Mouse (Mus musculus) forebrain, embryonic 14.5 days (tissue): ENCODE results near the gene Grin1. TPM values are rescaled to one million over a fixed set of nuclear protein-coding genes. Genes with fewer than 3 reads are reported as not detected.

Experiments
- ATAC-seq: fragments of 200-750 bp; cut with Nextera tagmentation; 2 replicates; pipeline ENCODE4 v1.8.0; 2017; ENCODE audit warnings: mild to moderate bottlenecking, moderate library complexity
- DNase-seq: peaks from one replicate; pipeline ENCODE4 v3.0.0-alpha.2; 2015; ENCODE audit warnings: low spot score
- H3K27ac ChIP-seq: fragments of 300-500 bp; sonication (generic); 2 replicates; pipeline ENCODE4 v1.5.1; 2014; ENCODE audit warnings: low read depth, mild to moderate bottlenecking, control low read depth, low read length, moderate library complexity
- H3K27me3 ChIP-seq: fragments of 300-500 bp; sonication (generic); replicated peaks from 2 replicates; pipeline ENCODE4 v1.6.1; 2014; ENCODE audit warnings: low read length, control low read depth, mixed read lengths; ENCODE audit not compliant: control insufficient read depth, insufficient read depth
- H3K36me3 ChIP-seq: fragments of 300-500 bp; sonication (generic); 2 replicates; pipeline ENCODE4 v1.6.1; 2014; ENCODE audit warnings: low read length, control low read depth; ENCODE audit not compliant: control insufficient read depth, insufficient read depth
- H3K4me1 ChIP-seq: fragments of 300-500 bp; sonication (generic); 2 replicates; pipeline ENCODE4 v1.6.1; 2014; ENCODE audit warnings: antibody characterized with exemption, low read length, control low read depth; ENCODE audit not compliant: control insufficient read depth, insufficient read depth
- H3K4me2 ChIP-seq: fragments of 300-500 bp; sonication (generic); 2 replicates; pipeline ENCODE4 v1.6.1; 2014; ENCODE audit warnings: mild to moderate bottlenecking, control low read depth, low read length
- H3K4me3 ChIP-seq: fragments of 300-500 bp; sonication (generic); 2 replicates; pipeline ENCODE4 v1.5.1; 2014; ENCODE audit warnings: low read depth, low read length, control low read depth
- H3K9ac ChIP-seq: fragments of 300-500 bp; sonication (generic); 2 replicates; pipeline ENCODE4 v1.6.1; 2014; ENCODE audit warnings: mild to moderate bottlenecking, low read length, control low read depth, moderate library complexity
- H3K9me3 ChIP-seq: fragments of 300-500 bp; sonication (generic); replicated peaks from 2 replicates; pipeline ENCODE4 v1.6.1; 2016; ENCODE audit warnings: low read length, control low read depth, mixed read lengths; ENCODE audit not compliant: control insufficient read depth
- WGBS: fragments of 180-500 bp; shearing (Covaris S2); extraction: QIAGEN DNeasy Blood & Tissue Kit; methylation state at CpG from one replicate; pipeline ENCODE4 v1.1.7; 2014; 5-methylcytosine and 5-hydroxymethylcytosine counted together
- polyA plus RNA-seq: library from polyadenylated mRNA; unstranded; fragments of >200 nt; fragmentation: Nextera tagmentation; extraction: Ambion mirVana; gene quantifications from 2 replicates; pipeline ENCODE4 v1.2.1, GENCODE M21; 2014

The Grin1 gene
- polyA plus RNA-seq, 1 experiment from 2014 or later, result 17.0 TPM

- peaks cover 97% of the 10 kb centered on the region for H3K36me3 ChIP-seq
- ATAC-seq, result peak; percentile 72
Measured at GRCm38 (mm10) chr2:25278928-25279882, 39.8 kb downstream of the Grin1 start.

GRCm38 (mm10) chr2:25273010-25273409 lies 46.0 kb downstream of the Grin1 start:
- Histone ChIP-seq H3K4me1 (peaks cover 19% of the 10 kb centered on the region), H3K36me3 (peaks cover 76% of the 10 kb centered on the region), H3K4me2 (peak overlapping the region; percentile 97), H3K9me3 (no peaks in the 10 kb centered on the region), H3K27me3 (no peaks in the 10 kb centered on the region), H3K9ac (peak overlapping the region; percentile 84), H3K27ac (no peak overlapping the region), H3K4me3 (peak overlapping the region; percentile 88)
- WGBS, result 43% methylated on average over 16 of the region's 16 CpGs
- no peak for DNase-seq
- ATAC-seq, result no peak

More at GRCm38 (mm10) chr2:25278928-25279882, 39.8 kb downstream of the Grin1 start:
- WGBS, result 57% methylated on average over 13 of the region's 13 CpGs
- peak; percentile 89 for DNase-seq
- Histone ChIP-seq H3K4me3 (no peak overlapping the region), H3K27me3 (no peaks in the 10 kb centered on the region), H3K9me3 (no peaks in the 10 kb centered on the region), H3K4me1 (no peaks in the 10 kb centered on the region), H3K27ac (no peak overlapping the region), H3K4me2 (no peak overlapping the region), H3K9ac (no peak overlapping the region)

- H3K27me3 ChIP-seq, result no peaks in the 10 kb centered on the region
- no peaks in the 10 kb centered on the region for H3K9me3 ChIP-seq
- H3K4me1 ChIP-seq, result peaks cover 19% of the 10 kb centered on the region
- WGBS, result 0% methylated on average over 27 of the region's 29 CpGs
- H3K36me3 ChIP-seq, result peaks cover 72% of the 10 kb centered on the region
- ATAC-seq (peak; percentile 70), DNase-seq (no peak)
- H3K27ac ChIP-seq, result no peak overlapping the region
- peak overlapping the region; percentile 88 for H3K4me3 ChIP-seq
- H3K4me2 ChIP-seq, result peak overlapping the region; percentile 97
- peak overlapping the region; percentile 84 for H3K9ac ChIP-seq
Measured at GRCm38 (mm10) chr2:25272515-25272914, 46.5 kb downstream of the Grin1 start.

GRCm38 (mm10) chr2:25271827-25272511 lies 47.0 kb downstream of the Grin1 start, which contains the start of the genes Ssna1 and Anapc2:
Gene Ssna1 (minus strand): TSS chr2:25272438.
Gene Anapc2 (plus strand): TSS chr2:25272478.
- ATAC-seq, result peak; percentile 97
- under 1% methylated on average over 53 of the region's 55 CpGs for WGBS
- no peaks in the 10 kb centered on the region for H3K27me3 ChIP-seq
- H3K9me3 ChIP-seq, result no peaks in the 10 kb centered on the region
- DNase-seq, result peak; percentile 97
- peaks cover 24% of the 10 kb centered on the region for H3K4me1 ChIP-seq
- H3K36me3 ChIP-seq, result peaks cover 66% of the 10 kb centered on the region
- peak within 1 kb of the TSS; percentile 97 for H3K4me2 ChIP-seq
- H3K9ac ChIP-seq, result peak within 1 kb of the TSS; percentile 84
- H3K27ac ChIP-seq, result peak within 1 kb of the TSS; percentile 72; the same call in 1 of the 2 replicates
- peak within 1 kb of the TSS; percentile 88 for H3K4me3 ChIP-seq

GRCm38 (mm10) chr2:25267746-25268309 lies 51.2 kb downstream of the Grin1 start:
- ATAC-seq (no peak), DNase-seq (no peak)
- Histone ChIP-seq H3K4me1 (peaks cover 46% of the 10 kb centered on the region), H3K9me3 (no peaks in the 10 kb centered on the region), H3K27me3 (peaks cover 13% of the 10 kb centered on the region), H3K36me3 (peaks cover 27% of the 10 kb centered on the region), H3K9ac (no peak overlapping the region), H3K27ac (no peak overlapping the region), H3K4me3 (no peak overlapping the region), H3K4me2 (no peak overlapping the region)
- 78% methylated on average over 4 of the region's 4 CpGs for WGBS

- H3K36me3 ChIP-seq, result peaks cover 27% of the 10 kb centered on the region
- peak overlapping the region; percentile 5; the same call in 1 of the 2 replicates for H3K27ac ChIP-seq
- peak overlapping the region; percentile 19; the same call in 1 of the 2 replicates for H3K4me2 ChIP-seq
- 0 out of 2 replicates have a peak overlapping the region, but pooled peaks have one; percentile 9 for H3K9ac ChIP-seq
- no peaks in the 10 kb centered on the region for H3K9me3 ChIP-seq
- peak; percentile 50 for DNase-seq
- H3K27me3 ChIP-seq, result peaks cover 13% of the 10 kb centered on the region
- no peak overlapping the region for H3K4me3 ChIP-seq
- peaks cover 46% of the 10 kb centered on the region for H3K4me1 ChIP-seq
- ATAC-seq, result no peak
Measured at GRCm38 (mm10) chr2:25267241-25267640, 51.7 kb downstream of the Grin1 start.

- Histone ChIP-seq H3K36me3 (peaks cover 27% of the 10 kb centered on the region), H3K9ac (peak overlapping the region; percentile 41; the same call in 1 of the 2 replicates), H3K4me2 (peak overlapping the region; percentile 19; the same call in 1 of the 2 replicates), H3K27ac (peak overlapping the region; percentile 5; the same call in 1 of the 2 replicates), H3K4me3 (no peak overlapping the region), H3K4me1 (peaks cover 49% of the 10 kb centered on the region), H3K27me3 (peaks cover 13% of the 10 kb centered on the region), H3K9me3 (no peaks in the 10 kb centered on the region)
- DNase-seq (no peak), ATAC-seq (no peak)
- WGBS, result 28% methylated on average over 2 of the region's 2 CpGs
Measured at GRCm38 (mm10) chr2:25266720-25267119, 52.3 kb downstream of the Grin1 start.

- Histone ChIP-seq H3K36me3 (peaks cover 26% of the 10 kb centered on the region), H3K27ac (no peak overlapping the region), H3K9ac (peak overlapping the region; percentile 41), H3K4me1 (peaks cover 42% of the 10 kb centered on the region), H3K4me2 (peak overlapping the region; percentile 19; the same call in 1 of the 2 replicates), H3K9me3 (no peaks in the 10 kb centered on the region), H3K27me3 (peaks cover 13% of the 10 kb centered on the region), H3K4me3 (no peak overlapping the region)
- WGBS, result 72% methylated on average over 6 of the region's 6 CpGs
- ATAC-seq (no peak), DNase-seq (no peak)
Measured at GRCm38 (mm10) chr2:25265897-25266656, 52.9 kb downstream of the Grin1 start.
